Mouse (Mus musculus): Measurements from ENCODE around the gene Syde2.

- TF ChIP-seq POLR2A (IDR thresholded peaks at IDR 0.05; ENCODE audit: insufficient read depth, low read depth, low read length) (no peak), CTCF (IDR thresholded peaks at IDR 0.05) (no peak), EP300 (IDR thresholded peaks at IDR 0.05; ENCODE audit: insufficient read depth, low read depth, low read length) (0 out of 2 replicates have a peak, but pooled peaks have one; percentile 22)
Measured at GRCm38 (mm10) chr3:145959824-145960223, 27.8 kb upstream of the Syde2 start.
